Mouse (Mus musculus): ENCODE data around the gene Col6a5. TPM values are rescaled to one million over a fixed set of nuclear protein-coding genes. Genes with fewer than 3 reads are reported as not detected.
A peak's percentile ranks its signal among the peaks of the same experiment; 100 is the strongest.

Gene Col6a5
- polyA plus RNA-seq (2015; fragmentation: Nextera tagmentation; extraction: Ambion mirVana): 2.8 and 2.9 TPM in 2 replicates

DNA sequence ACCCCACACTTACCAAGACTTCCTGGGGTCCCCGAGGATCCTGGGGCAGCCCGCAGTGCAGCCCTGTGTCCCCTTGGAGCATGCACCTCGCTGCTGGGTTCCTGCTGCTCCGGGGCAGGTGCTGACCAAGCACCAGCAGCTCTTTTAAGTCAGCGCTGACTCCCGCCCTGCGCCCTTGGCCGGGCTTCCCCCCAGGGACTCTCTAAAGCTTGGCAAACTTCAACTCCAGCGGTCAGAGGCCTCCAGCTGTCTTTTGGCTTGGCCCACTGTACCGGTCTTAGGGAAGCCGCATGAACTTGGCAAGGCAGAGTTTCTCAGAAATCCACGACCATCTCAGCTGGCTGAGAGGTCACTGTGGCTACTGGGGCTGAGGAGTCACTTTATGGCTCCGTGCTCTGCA, at the start of gene Col6a5:
Gene Col6a5 (minus strand): TSS at position 111 of the 400 bp plus-strand sequence.
- H3K27me3 ChIP-seq (replicated peaks): no peaks in the 10 kb centered on the region
- H3K4me1 ChIP-seq: peaks cover 8% of the 10 kb centered on the region; the same call in 1 of the 2 replicates
- no peak within 1 kb of the TSS for H3K4me3 ChIP-seq (replicated peaks)
- no peak within 1 kb of the TSS for H3K27ac ChIP-seq
- 16% methylated on average over 13 of the region's 13 CpGs for WGBS
- no peaks in the 10 kb centered on the region for H3K9me3 ChIP-seq
- H3K36me3 ChIP-seq: no peaks in the 10 kb centered on the region
- peak within 1 kb of the TSS; percentile 29 for H3K4me2 ChIP-seq
- no peak within 1 kb of the TSS for H3K9ac ChIP-seq
- peak; percentile 60; the same call in 1 of the 2 replicates for ATAC-seq (ENCODE audit: insufficient read depth, low FRiP score, low read depth)

GRCm38 (mm10) chr9:105997955-105998354, 37.5 kb upstream of the Col6a5 start:
- Histone ChIP-seq H3K4me2 (no peak overlapping the region), H3K36me3 (no peaks in the 10 kb centered on the region), H3K27ac (no peak overlapping the region), H3K27me3 (replicated peaks) (no peaks in the 10 kb centered on the region), H3K4me1 (no peaks in the 10 kb centered on the region), H3K9ac (no peak overlapping the region), H3K4me3 (replicated peaks) (no peak overlapping the region), H3K9me3 (no peaks in the 10 kb centered on the region)
- ATAC-seq (ENCODE audit: insufficient read depth, low FRiP score, low read depth): no peak
- 53% methylated on average over 11 of the region's 11 CpGs for WGBS

GRCm38 (mm10) chr9:105992425-105992824, 32.0 kb upstream of the Col6a5 start:
- Histone ChIP-seq H3K36me3 (no peaks in the 10 kb centered on the region), H3K4me1 (no peaks in the 10 kb centered on the region), H3K9ac (no peak overlapping the region), H3K27ac (no peak overlapping the region), H3K4me2 (no peak overlapping the region), H3K4me3 (replicated peaks) (no peak overlapping the region), H3K9me3 (no peaks in the 10 kb centered on the region), H3K27me3 (replicated peaks) (no peaks in the 10 kb centered on the region)
- no peak for ATAC-seq (ENCODE audit: insufficient read depth, low FRiP score, low read depth)
- WGBS: 82% methylated on average over 6 of the region's 6 CpGs

DNA sequence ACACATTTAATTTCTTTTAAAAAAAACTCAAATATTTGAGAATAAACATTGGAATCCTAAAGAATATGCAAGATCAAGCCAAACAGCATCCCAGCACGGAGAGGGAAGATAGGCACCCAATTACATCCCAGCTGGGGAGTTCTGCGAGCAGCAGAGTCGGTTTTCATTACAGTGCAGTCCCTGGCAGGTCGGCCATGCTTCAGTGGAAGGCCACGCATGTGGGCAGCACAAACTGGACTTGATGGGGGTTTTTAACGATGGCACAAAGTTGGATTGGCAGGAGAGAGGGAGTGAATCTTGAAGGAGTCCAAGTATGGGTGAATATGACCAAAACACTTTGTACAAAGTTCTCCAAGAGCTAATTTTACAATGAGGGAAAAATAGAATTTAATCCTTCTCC, 29.7 kb upstream of the Col6a5 start:
- 65% methylated on average over 6 of the region's 6 CpGs for WGBS
- Histone ChIP-seq H3K9ac (no peak overlapping the region), H3K36me3 (no peaks in the 10 kb centered on the region), H3K9me3 (no peaks in the 10 kb centered on the region), H3K4me2 (no peak overlapping the region), H3K27me3 (replicated peaks) (no peaks in the 10 kb centered on the region), H3K4me1 (no peaks in the 10 kb centered on the region), H3K27ac (no peak overlapping the region), H3K4me3 (replicated peaks) (no peak overlapping the region)
- no peak for ATAC-seq (ENCODE audit: insufficient read depth, low FRiP score, low read depth)

DNA sequence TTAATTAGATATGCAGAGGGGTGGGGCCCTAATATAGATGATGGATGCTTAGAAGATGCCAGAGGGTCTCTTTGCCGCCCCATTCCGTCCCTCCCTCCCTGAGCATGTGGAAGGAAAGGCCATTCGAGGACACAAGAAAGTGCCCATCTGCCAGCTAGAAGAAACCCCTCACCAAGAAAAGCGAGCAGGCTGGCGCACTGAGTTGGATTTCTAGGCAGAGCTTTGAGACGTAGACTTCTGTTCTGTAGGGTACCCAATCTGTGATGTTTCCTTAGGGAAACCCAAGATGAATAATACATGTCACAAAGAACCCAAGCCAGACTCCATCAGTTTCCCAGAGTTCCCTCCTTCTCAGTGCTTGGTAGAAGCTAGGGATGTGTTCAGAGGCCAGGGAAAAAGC, 29.0 kb upstream of the Col6a5 start:
- no peak for ATAC-seq (ENCODE audit: insufficient read depth, low FRiP score, low read depth)
- no peak overlapping the region for H3K4me3 ChIP-seq (replicated peaks)
- H3K36me3 ChIP-seq: no peaks in the 10 kb centered on the region
- no peak overlapping the region for H3K27ac ChIP-seq
- WGBS: 78% methylated on average over 6 of the region's 6 CpGs
- H3K4me1 ChIP-seq: no peaks in the 10 kb centered on the region
- no peak overlapping the region for H3K4me2 ChIP-seq
- H3K9me3 ChIP-seq: no peaks in the 10 kb centered on the region
- H3K9ac ChIP-seq: no peak overlapping the region
- H3K27me3 ChIP-seq (replicated peaks): no peaks in the 10 kb centered on the region

DNA sequence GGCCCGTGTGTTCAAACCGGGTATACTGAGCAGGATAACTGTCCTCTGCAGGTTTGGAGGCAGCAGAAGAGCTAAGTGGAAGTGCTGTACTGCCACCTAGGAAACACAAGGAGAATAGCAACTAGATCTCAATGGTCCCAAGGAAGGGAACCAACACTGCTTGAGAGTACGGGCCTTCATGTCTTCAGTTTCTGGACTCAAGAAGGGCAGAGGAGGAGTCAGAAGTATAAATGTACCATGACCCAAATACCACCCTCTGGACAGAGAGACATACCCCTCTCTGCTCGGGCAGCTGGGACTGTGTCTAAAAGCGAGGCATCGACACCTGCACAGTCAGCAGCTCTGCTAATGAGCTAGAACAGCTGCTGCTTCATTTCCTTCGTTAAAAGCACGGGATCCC, 27.7 kb upstream of the Col6a5 start:
- Histone ChIP-seq H3K27ac (no peak overlapping the region), H3K4me3 (replicated peaks) (no peak overlapping the region), H3K36me3 (no peaks in the 10 kb centered on the region), H3K4me2 (no peak overlapping the region), H3K9me3 (no peaks in the 10 kb centered on the region), H3K9ac (no peak overlapping the region), H3K4me1 (no peaks in the 10 kb centered on the region), H3K27me3 (replicated peaks) (no peaks in the 10 kb centered on the region)
- no peak for ATAC-seq (ENCODE audit: insufficient read depth, low FRiP score, low read depth)
- 62% methylated on average over 8 of the region's 8 CpGs for WGBS

DNA sequence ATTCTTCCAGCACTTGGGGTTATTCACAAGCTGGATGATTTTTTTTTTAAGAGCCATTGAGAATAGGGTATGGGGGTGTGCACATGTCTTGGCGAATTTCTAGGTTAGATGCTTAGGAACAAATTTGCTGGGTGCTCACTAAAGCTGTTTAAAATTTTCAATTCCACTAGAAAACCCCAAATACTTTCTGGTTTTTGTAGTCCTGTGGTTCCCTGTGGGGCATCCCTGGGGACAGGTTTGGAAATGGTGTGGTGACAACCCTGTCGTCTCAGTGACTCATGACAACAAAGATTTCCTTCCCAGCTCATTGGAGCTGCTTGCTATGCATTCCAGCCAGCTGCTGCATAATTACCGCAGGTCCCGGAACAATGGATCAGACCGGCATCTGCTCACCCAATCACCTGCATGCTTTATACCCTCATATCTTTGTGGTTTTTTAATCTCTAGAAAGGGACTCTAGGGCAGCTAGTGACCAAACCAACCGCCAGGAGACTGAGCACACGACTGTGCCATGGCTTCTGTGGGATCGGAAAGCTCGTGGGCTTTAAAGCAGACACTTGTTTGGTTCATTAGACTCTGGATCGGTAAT, 24.6 kb upstream of the Col6a5 start:
- Histone ChIP-seq H3K4me1 (no peaks in the 10 kb centered on the region), H3K36me3 (no peaks in the 10 kb centered on the region), H3K4me3 (replicated peaks) (no peak overlapping the region), H3K9ac (no peak overlapping the region), H3K27ac (no peak overlapping the region), H3K27me3 (replicated peaks) (no peaks in the 10 kb centered on the region), H3K9me3 (no peaks in the 10 kb centered on the region), H3K4me2 (no peak overlapping the region)
- 44% methylated on average over 10 of the region's 10 CpGs for WGBS
- ATAC-seq (ENCODE audit: insufficient read depth, low FRiP score, low read depth): no peak

DNA sequence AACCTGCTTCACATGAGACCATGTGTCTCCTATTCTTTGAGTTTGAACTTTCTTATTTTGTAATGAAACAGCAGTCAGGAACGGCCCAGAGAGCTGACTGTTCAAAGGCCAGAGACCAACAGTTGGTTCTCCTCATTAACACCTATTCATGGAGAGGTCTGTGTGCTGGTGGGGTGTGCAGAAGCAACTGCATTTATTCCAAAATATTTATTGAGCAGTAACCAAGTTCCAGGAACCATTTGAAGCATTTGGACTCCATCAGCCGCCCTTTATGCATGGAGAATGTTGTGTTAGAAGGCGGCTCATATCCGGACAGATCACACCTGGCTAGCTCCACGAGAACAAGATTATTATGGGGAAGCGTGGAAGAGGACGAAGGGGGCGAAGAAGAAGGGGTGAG, 18.0 kb upstream of the Col6a5 start:
- H3K4me2 ChIP-seq: no peak overlapping the region
- H3K9ac ChIP-seq: no peak overlapping the region
- H3K4me1 ChIP-seq: no peaks in the 10 kb centered on the region
- WGBS: 76% methylated on average over 8 of the region's 8 CpGs
- no peaks in the 10 kb centered on the region for H3K36me3 ChIP-seq
- no peak overlapping the region for H3K27ac ChIP-seq
- no peak for ATAC-seq (ENCODE audit: insufficient read depth, low FRiP score, low read depth)
- no peaks in the 10 kb centered on the region for H3K27me3 ChIP-seq (replicated peaks)
- no peaks in the 10 kb centered on the region for H3K9me3 ChIP-seq
- H3K4me3 ChIP-seq (replicated peaks): no peak overlapping the region

DNA sequence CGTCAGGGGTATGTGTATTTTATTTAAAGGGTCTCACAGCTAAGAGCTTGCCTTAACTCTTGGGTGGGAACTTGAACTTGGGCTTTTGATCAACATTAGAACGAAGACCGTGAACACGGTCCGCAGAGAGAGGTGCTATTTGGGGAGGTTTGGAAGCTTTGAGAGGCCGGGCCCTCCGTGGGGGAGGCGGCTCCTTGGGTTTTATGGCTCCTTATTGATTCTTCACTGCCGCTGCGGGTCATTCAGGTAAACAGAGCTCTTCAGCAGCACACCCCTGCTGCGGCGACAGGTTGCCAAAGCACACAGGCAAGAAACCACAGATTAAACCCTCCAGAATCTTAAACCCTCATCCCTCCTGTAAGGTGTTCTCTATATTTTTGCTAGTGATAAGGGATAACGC, 16.4 kb upstream of the Col6a5 start:
- H3K27me3 ChIP-seq (replicated peaks): no peaks in the 10 kb centered on the region
- no peak for ATAC-seq (ENCODE audit: insufficient read depth, low FRiP score, low read depth)
- no peaks in the 10 kb centered on the region for H3K36me3 ChIP-seq
- H3K4me2 ChIP-seq: 0 out of 2 replicates have a peak overlapping the region, but pooled peaks have one; percentile 19
- H3K9me3 ChIP-seq: no peaks in the 10 kb centered on the region
- no peak overlapping the region for H3K4me3 ChIP-seq (replicated peaks)
- H3K27ac ChIP-seq: no peak overlapping the region
- WGBS: 22% methylated on average over 13 of the region's 13 CpGs
- no peak overlapping the region for H3K9ac ChIP-seq
- H3K4me1 ChIP-seq: no peaks in the 10 kb centered on the region

- 51% methylated on average over 6 of the region's 6 CpGs for WGBS
These were observed 15.9 kb upstream of the Col6a5 start for GRCm38 (mm10) chr9:105976314-105976713.

GRCm38 (mm10) chr9:105973736-105974135, 13.3 kb upstream of the Col6a5 start:
- Histone ChIP-seq H3K4me3 (replicated peaks) (no peak overlapping the region), H3K36me3 (no peaks in the 10 kb centered on the region), H3K27me3 (replicated peaks) (no peaks in the 10 kb centered on the region), H3K9ac (no peak overlapping the region), H3K27ac (no peak overlapping the region), H3K4me2 (no peak overlapping the region), H3K4me1 (peaks cover 4% of the 10 kb centered on the region; the same call in 1 of the 2 replicates), H3K9me3 (no peaks in the 10 kb centered on the region)
- no peak for ATAC-seq (ENCODE audit: insufficient read depth, low FRiP score, low read depth)
- WGBS: 16% methylated on average over 1 of the region's 1 CpGs

More at GRCm38 (mm10) chr9:105976314-105976713, 15.9 kb upstream of the Col6a5 start:
- no peaks in the 10 kb centered on the region for H3K27me3 ChIP-seq (replicated peaks)
- no peaks in the 10 kb centered on the region for H3K9me3 ChIP-seq
- H3K36me3 ChIP-seq: no peaks in the 10 kb centered on the region
- H3K4me3 ChIP-seq (replicated peaks): no peak overlapping the region
- H3K27ac ChIP-seq: no peak overlapping the region
- no peak overlapping the region for H3K4me2 ChIP-seq
- H3K4me1 ChIP-seq: no peaks in the 10 kb centered on the region
- no peak for ATAC-seq (ENCODE audit: insufficient read depth, low FRiP score, low read depth)
- H3K9ac ChIP-seq: no peak overlapping the region

DNA sequence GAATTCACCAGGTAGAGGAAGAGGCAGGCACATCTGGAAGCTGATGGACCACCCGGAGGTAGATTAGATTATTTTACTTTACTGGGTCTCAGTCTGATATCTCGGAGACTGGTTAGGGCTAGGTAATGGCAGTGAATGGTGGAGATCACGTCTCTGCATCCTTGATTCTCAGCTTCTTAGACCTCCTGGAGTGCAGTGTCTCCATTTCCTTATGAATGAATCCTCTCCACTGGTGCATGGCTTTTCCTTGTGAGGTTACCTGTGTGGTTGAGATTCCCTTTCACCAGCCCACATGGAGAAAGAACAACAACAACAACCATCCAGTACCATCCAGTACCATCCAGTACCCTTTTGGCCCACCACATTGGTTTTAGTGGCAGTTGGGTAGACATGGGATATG, 11.6 kb upstream of the Col6a5 start:
- peaks cover 4% of the 10 kb centered on the region; the same call in 1 of the 2 replicates for H3K4me1 ChIP-seq
- no peak overlapping the region for H3K4me2 ChIP-seq
- H3K36me3 ChIP-seq: no peaks in the 10 kb centered on the region
- 0 out of 2 replicates have a peak overlapping the region, but pooled peaks have one; percentile 31 for H3K27ac ChIP-seq
- no peak overlapping the region for H3K4me3 ChIP-seq (replicated peaks)
- H3K27me3 ChIP-seq (replicated peaks): no peaks in the 10 kb centered on the region
- ATAC-seq (ENCODE audit: insufficient read depth, low FRiP score, low read depth): no peak
- 92% methylated on average over 3 of the region's 3 CpGs for WGBS
- H3K9ac ChIP-seq: no peak overlapping the region
- no peaks in the 10 kb centered on the region for H3K9me3 ChIP-seq
